Mouse (Mus musculus): ENCODE data around the gene Dhx8. TPM values are rescaled to one million over a fixed set of nuclear protein-coding genes. Genes with fewer than 3 reads are reported as not detected.

Dhx8 gene
- polyA plus RNA-seq, 1 experiment = 12.6 TPM

DNA sequence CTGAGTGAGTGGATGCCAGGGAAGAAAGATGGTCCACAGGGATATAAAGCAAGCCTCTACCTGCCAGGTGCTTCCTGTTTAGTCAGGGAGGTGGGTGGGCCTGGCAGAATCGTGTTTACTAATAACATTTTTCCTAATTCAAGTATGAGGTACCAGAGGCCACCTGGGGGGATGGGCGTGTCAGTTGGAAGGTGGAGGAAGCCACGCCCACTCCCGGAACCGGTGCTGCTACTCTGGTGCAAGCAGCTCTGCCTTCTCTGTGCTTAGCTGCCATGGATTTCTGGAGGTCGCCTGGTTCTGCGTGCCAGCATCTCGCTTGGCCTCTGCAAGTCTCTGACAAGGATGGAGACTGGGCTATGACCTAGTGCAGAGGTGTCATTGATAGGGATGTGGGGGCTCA, 65.4 kb downstream of the Dhx8 start:
- peak; percentile 28 for DNase-seq (ENCODE audit: low read depth)

DNA sequence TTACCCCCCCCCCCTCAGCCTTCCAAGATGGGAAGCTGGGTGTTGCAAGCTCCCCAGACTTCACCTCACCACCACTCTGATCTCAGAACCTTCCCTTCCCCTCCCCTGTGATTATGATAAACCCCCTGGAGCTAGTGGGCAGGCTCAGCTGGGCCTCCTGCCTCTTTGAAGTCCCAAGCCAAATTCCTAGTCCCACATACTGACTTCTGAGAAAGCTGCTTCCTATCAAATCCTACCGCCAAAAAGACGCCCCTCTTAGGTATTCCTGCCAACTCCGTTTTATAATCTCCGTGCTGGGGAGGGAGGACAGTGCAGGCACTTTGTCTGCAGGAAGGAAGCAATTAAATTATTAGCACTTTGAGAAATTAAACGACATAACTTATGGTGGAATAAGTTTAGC, 68.7 kb downstream of the Dhx8 start:
- DNase-seq (ENCODE audit: low read depth) = no peak

GRCm38 (mm10) chr11:101805113-101805704, 72.5 kb downstream of the Dhx8 start:
- DNase-seq (ENCODE audit: low read depth) = no peak

- DNase-seq (ENCODE audit: low read depth) = no peak
These were observed 74.0 kb downstream of the Dhx8 start for GRCm38 (mm10) chr11:101806741-101807140.

DNA sequence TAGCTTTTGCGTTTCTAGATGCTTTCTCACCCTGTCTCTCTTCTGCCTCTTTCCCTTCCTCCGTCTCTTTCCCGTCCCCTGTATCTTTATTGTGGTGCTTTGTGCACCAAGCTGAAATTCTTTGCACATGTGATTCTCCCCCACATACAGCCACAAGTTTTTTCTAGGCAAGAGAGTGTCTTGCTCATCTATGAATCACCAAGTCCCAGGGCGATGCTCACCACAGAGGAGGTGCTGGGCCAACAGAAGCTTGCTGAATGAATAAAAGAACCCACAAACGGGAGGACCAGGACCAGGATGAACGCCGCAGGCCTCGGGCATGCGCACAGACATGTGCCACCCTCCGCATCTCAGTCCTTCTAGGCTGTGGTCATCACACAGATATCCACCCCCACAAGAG, 74.5 kb downstream of the Dhx8 start:
- DNase-seq (ENCODE audit: low read depth) = no peak

DNA sequence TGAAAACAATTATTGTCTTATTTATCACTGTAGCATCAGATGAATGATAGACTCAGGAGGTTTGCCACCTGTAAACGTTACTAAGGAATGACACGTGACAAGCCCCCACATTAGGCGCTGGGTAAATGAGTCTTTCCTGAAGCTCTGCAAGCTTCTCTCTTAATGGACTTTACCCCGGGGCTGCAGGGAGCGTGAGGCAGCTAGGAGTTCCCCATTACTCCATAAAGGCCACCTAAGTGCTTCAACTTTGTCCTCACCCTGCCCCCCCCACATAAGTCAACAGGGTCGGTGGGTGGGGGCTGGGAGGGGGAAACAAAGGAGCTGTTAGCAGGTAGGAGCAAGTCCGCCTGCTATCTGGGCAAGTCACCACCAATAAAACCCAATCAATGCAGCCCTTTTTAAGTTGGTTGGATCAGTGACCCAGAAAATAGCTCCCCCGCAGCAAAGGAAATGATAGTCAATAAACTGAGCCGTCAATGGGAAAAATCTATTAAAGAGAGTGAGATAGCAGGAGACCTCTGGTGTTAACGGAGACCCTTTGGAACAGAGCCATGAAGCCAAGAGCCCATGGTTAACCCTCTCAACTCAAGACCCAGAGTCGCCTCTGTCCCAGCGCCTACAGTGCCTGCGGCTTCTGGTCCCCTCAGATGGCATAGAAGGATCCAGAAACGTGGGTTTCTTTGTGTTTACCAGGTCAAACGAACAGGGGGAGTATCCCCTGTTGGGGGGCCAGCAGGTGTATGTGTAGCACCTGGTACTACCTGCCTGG, 76.5 kb downstream of the Dhx8 start:
- no peak for DNase-seq (ENCODE audit: low read depth)

DNA sequence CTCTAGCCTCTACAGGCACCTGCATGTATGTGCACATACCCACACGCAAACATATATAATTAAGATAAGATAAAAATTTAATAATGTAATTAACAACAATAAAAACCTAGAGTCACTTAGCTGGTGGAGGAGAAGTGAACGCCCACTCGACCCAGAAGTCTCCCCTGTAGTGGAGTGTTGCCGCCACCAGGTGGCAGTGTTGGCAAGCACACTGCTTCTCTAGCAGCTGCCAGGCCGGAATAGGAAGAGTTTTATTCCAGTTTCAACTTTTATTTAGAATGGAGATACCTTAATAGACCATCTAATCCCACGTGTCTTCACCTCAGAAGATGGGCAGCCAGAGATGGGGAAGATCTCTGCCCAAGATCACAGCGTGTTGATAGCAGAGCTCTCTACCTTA, 80.5 kb downstream of the Dhx8 start:
- no peak for DNase-seq (ENCODE audit: low read depth)

- no peak for DNase-seq (ENCODE audit: low read depth)
These were observed 81.8 kb downstream of the Dhx8 start for GRCm38 (mm10) chr11:101814375-101815102.

- no peak for DNase-seq (ENCODE audit: low read depth)
These were observed 82.7 kb downstream of the Dhx8 start for GRCm38 (mm10) chr11:101815103-101816085.

Other genes starting within 250 kb of the Dhx8 start
- gene Brca1, start 181.0 kb upstream of the Dhx8 start, polyA plus RNA-seq (2012; rRNA removed) = 0.39 and 0.46 TPM in 2 replicates
- gene Nbr1, start 180.8 kb upstream of the Dhx8 start, polyA plus RNA-seq (2012; rRNA removed) = 96.8 and 109 TPM in 2 replicates
- gene Tmem106a, start 150.7 kb upstream of the Dhx8 start, polyA plus RNA-seq (2012; rRNA removed) = 37.0 and 71.6 TPM in 2 replicates
- 0.16 TPM in 1 of 2 replicates, not detected in the other for gene Gm11634, start 133.7 kb upstream of the Dhx8 start, polyA plus RNA-seq (2012; rRNA removed)
- gene Rdm1, start 105.7 kb upstream of the Dhx8 start, polyA plus RNA-seq (2012; rRNA removed) = 23.7 and 25.3 TPM in 2 replicates
- 18.8 and 26.6 TPM in 2 replicates for gene Arl4d, start 67.4 kb upstream of the Dhx8 start, polyA plus RNA-seq (2012; rRNA removed)
- gene Etv4, start 52.5 kb downstream of the Dhx8 start, polyA plus RNA-seq (2012; rRNA removed) = 52.1 and 59.9 TPM in 2 replicates
- gene Meox1, start 161.5 kb downstream of the Dhx8 start, polyA plus RNA-seq (2012; rRNA removed) = 3.2 and 6.0 TPM in 2 replicates
- gene Sost, start 234.1 kb downstream of the Dhx8 start, polyA plus RNA-seq (2012; rRNA removed) = 10.2 and 14.3 TPM in 2 replicates